Mouse (Mus musculus) heart, adult 2 months (tissue): Measurements from ENCODE around the gene Bud13.

Experiments used
- CTCF ChIP-seq: fragments of 200-600 bp; IDR thresholded peaks from 2 replicates; pipeline ENCODE4 v1.8.1; 2022; ENCODE audit warnings: antibody characterized with exemption, mild to moderate bottlenecking, moderate library complexity
- EP300 ChIP-seq: fragments of 200-500 bp; IDR thresholded peaks from 2 replicates; pipeline ENCODE4 v1.6.1; 2011; ENCODE audit warnings: low read depth, low read length, control low read depth; ENCODE audit not compliant: insufficient read depth
- POLR2A ChIP-seq: fragments of 200-500 bp; IDR thresholded peaks from 2 replicates; pipeline ENCODE4 v1.6.1; 2011; ENCODE audit warnings: mild to moderate bottlenecking, low read depth, low read length, control low read depth; ENCODE audit not compliant: insufficient read depth

DNA sequence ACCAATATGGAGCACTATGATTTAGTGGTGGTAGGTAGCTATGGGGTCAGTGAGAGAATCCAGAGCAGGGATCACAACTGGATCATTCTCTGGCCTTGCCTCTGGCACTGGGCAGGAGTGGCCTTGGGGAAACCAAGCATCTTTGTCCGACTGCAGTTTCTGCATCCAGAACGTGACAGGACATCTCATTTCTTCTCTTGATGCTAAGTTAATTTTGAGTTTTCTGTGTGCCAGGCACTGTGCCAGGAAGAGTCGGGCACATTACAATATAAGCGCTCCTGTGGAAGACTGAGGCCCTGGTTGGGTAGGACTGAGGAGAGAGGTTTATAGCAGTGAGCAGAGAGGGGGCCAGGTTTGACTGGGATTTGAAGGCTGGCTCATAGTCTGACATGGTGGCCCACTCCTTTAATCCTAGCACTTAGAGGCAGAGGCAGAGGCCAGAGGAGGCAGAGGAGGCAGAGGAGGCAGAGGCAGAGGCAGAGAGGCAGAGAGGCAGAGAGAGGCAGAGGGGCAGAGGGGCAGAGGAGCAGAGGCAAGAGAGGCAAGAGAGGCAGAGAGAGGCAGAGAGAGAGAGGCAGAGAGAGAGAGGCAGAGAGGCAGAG is 56.3 kb downstream of the Bud13 start:
- TF ChIP-seq CTCF (no peak), EP300 (no peak), POLR2A (no peak)
